Mouse (Mus musculus): Measurements from ENCODE around the gene Akap6. TPM values are rescaled to one million over a fixed set of nuclear protein-coding genes. Genes with fewer than 3 reads are reported as not detected.

Akap6 gene
- polyA plus RNA-seq, 1 experiment from 2014 or later: 10.8 TPM

DNA sequence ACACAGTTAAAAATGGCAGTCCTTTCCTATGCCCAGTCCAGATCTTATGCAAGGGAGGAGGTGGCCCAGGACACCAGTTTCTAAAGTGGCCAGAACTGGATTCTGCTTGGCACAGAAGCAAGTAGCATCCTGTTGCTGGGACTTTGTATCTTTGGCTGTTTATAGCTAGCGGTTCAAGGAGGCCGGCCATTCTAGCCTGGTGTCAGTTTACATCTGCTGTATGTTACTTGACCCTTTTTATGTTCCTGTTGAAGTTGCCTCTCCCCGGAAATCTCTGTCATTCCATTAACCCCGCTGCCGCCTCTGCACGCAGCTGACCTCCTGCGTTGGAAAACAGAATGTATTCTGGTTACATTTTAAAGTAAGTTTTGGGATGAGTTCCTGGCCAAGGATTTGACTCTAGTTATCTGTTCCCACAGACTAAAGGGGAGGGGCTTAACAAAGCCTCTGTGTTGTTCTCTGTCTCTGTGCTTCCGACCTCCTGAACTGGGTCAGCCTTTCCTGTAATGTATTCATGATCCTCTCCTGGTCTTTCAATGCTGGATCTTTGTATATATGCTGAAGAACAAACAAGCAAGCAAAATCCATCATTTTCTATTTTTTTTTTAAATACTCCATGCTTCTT lies 168.9 kb downstream of the Akap6 start:
- peak overlapping the region; percentile 4; the same call in 1 of the 2 replicates for H3K4me3 ChIP-seq (ENCODE audit: low read length)
- H3K36me3 ChIP-seq (ENCODE audit: control insufficient read depth, insufficient read depth): no peaks in the 10 kb centered on the region
- WGBS: 10% methylated on average over 8 of the region's 8 CpGs
- H3K27ac ChIP-seq (ENCODE audit: low read length): peak overlapping the region; percentile 88
- peak overlapping the region; percentile 34; the same call in 1 of the 2 replicates for H3K9ac ChIP-seq (ENCODE audit: low read length)
- ATAC-seq (replicated peaks; ENCODE audit: extremely low read depth, insufficient read depth, low FRiP score): peak; percentile 67
- H3K9me3 ChIP-seq (replicated peaks; ENCODE audit: control insufficient read depth, low read length): peaks cover 5% of the 10 kb centered on the region
- H3K4me1 ChIP-seq (ENCODE audit: control insufficient read depth, insufficient read depth, low read length): peaks cover 20% of the 10 kb centered on the region
- H3K4me2 ChIP-seq (ENCODE audit: low read depth, low read length): peak overlapping the region; percentile 54
- no peaks in the 10 kb centered on the region for H3K27me3 ChIP-seq (ENCODE audit: control insufficient read depth, insufficient read depth, low read length)

DNA sequence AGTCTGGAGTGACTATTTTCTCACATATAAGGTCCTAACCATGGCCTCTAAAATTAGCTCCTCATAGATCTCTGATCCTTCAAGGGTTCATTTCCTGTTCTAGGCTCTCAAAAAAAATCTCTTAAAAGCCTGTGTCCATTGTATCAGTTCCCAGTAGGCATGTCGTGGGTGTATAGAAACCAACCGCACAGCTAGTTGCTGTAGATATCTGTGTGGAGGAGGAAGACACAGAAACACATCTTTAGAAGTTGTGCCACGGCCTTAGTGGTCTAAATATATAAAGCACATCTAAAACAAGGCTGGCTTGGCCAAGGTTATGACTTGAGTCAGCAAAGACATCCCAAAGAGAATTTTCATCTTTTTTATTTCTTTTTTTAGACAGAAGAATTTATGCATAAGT lies 172.4 kb downstream of the Akap6 start:
- 46% methylated on average over 3 of the region's 3 CpGs for WGBS
- no peaks in the 10 kb centered on the region for H3K27me3 ChIP-seq (ENCODE audit: control insufficient read depth, insufficient read depth, low read length)
- H3K9me3 ChIP-seq (replicated peaks; ENCODE audit: control insufficient read depth, low read length): no peaks in the 10 kb centered on the region
- H3K9ac ChIP-seq (ENCODE audit: low read length): no peak overlapping the region
- no peak overlapping the region for H3K4me2 ChIP-seq (ENCODE audit: low read depth, low read length)
- ATAC-seq (replicated peaks; ENCODE audit: extremely low read depth, insufficient read depth, low FRiP score): no peak
- no peaks in the 10 kb centered on the region for H3K36me3 ChIP-seq (ENCODE audit: control insufficient read depth, insufficient read depth)
- no peak overlapping the region for H3K4me3 ChIP-seq (ENCODE audit: low read length)
- H3K4me1 ChIP-seq (ENCODE audit: control insufficient read depth, insufficient read depth, low read length): peaks cover 40% of the 10 kb centered on the region
- H3K27ac ChIP-seq (ENCODE audit: low read length): 0 out of 2 replicates have a peak overlapping the region, but pooled peaks have one; percentile 31

GRCm38 (mm10) chr12:52874332-52874923 lies 175.2 kb downstream of the Akap6 start:
- peak overlapping the region; percentile 42 for H3K4me2 ChIP-seq (ENCODE audit: low read depth, low read length)

GRCm38 (mm10) chr12:52876065-52876464 lies 176.9 kb downstream of the Akap6 start:
- peak overlapping the region; percentile 49; the same call in 1 of the 2 replicates for H3K9ac ChIP-seq (ENCODE audit: low read length)
- WGBS: 68% methylated on average over 4 of the region's 4 CpGs
- ATAC-seq (replicated peaks; ENCODE audit: extremely low read depth, insufficient read depth, low FRiP score): no peak
- no peaks in the 10 kb centered on the region for H3K27me3 ChIP-seq (ENCODE audit: control insufficient read depth, insufficient read depth, low read length)
- peak overlapping the region; percentile 90 for H3K27ac ChIP-seq (ENCODE audit: low read length)
- H3K9me3 ChIP-seq (replicated peaks; ENCODE audit: control insufficient read depth, low read length): no peaks in the 10 kb centered on the region
- H3K36me3 ChIP-seq (ENCODE audit: control insufficient read depth, insufficient read depth): peaks cover 5% of the 10 kb centered on the region
- H3K4me1 ChIP-seq (ENCODE audit: control insufficient read depth, insufficient read depth, low read length): peaks cover 54% of the 10 kb centered on the region
- H3K4me3 ChIP-seq (ENCODE audit: low read length): no peak overlapping the region
- H3K4me2 ChIP-seq (ENCODE audit: low read depth, low read length): no peak overlapping the region

More at GRCm38 (mm10) chr12:52874332-52874923, 175.2 kb downstream of the Akap6 start:
- H3K9me3 ChIP-seq (replicated peaks; ENCODE audit: control insufficient read depth, low read length): no peaks in the 10 kb centered on the region
- H3K36me3 ChIP-seq (ENCODE audit: control insufficient read depth, insufficient read depth): no peaks in the 10 kb centered on the region
- 0 out of 2 replicates have a peak overlapping the region, but pooled peaks have one; percentile 8 for H3K4me3 ChIP-seq (ENCODE audit: low read length)
- no peaks in the 10 kb centered on the region for H3K27me3 ChIP-seq (ENCODE audit: control insufficient read depth, insufficient read depth, low read length)
- H3K27ac ChIP-seq (ENCODE audit: low read length): peak overlapping the region; percentile 82
- no peak for ATAC-seq (replicated peaks; ENCODE audit: extremely low read depth, insufficient read depth, low FRiP score)
- peak overlapping the region; percentile 41; the same call in 1 of the 2 replicates for H3K9ac ChIP-seq (ENCODE audit: low read length)
- H3K4me1 ChIP-seq (ENCODE audit: control insufficient read depth, insufficient read depth, low read length): peaks cover 50% of the 10 kb centered on the region
- WGBS: 45% methylated on average over 9 of the region's 9 CpGs

DNA sequence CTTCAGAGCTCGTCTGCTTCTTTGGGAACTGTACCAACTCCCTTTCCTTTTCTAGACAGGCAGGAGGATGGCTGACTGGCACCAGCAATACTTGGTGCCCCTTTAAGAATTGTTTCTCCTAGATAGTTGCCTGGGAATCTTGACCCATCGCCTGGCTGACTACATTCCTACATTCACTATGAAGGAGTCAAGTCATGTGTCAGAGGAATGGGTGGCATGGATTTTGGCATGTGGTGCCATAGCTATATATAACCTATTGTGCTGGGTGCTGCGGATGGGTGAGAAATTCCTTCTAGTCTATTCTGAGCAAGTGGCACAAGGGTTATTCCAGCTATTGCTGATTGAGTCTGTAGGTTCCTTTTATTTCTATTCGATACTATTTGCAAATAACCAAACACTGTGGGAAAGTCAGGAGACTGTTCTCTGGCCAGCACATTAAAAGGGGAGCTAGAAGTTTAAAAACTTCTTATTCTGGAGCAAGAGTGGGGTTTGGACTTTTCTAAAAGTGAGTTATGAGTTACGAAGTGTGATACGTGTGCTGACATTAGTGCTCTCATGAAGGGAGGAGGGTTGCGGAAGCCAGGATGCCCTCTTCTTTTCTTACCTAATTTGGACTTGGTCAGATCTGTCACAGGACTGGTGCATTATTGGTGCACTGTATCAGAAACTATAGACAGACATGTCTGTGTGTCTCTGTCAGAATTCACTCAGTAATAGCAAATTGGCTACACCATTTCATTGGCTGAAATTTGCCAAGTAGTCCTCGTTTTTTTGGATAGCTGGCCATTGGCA lies 178.0 kb downstream of the Akap6 start:
- H3K27me3 ChIP-seq (ENCODE audit: control insufficient read depth, insufficient read depth, low read length): no peaks in the 10 kb centered on the region
- peaks cover 49% of the 10 kb centered on the region for H3K4me1 ChIP-seq (ENCODE audit: control insufficient read depth, insufficient read depth, low read length)
- peak overlapping the region; percentile 40; the same call in 1 of the 2 replicates for H3K9ac ChIP-seq (ENCODE audit: low read length)
- H3K4me3 ChIP-seq (ENCODE audit: low read length): peak overlapping the region; percentile 10; the same call in 1 of the 2 replicates
- WGBS: 55% methylated on average over 8 of the region's 8 CpGs
- H3K36me3 ChIP-seq (ENCODE audit: control insufficient read depth, insufficient read depth): peaks cover 7% of the 10 kb centered on the region
- peak overlapping the region; percentile 51 for H3K4me2 ChIP-seq (ENCODE audit: low read depth, low read length)
- H3K9me3 ChIP-seq (replicated peaks; ENCODE audit: control insufficient read depth, low read length): no peaks in the 10 kb centered on the region
- H3K27ac ChIP-seq (ENCODE audit: low read length): peak overlapping the region; percentile 90
- peak; percentile 88 for ATAC-seq (replicated peaks; ENCODE audit: extremely low read depth, insufficient read depth, low FRiP score)

GRCm38 (mm10) chr12:52879324-52879723 lies 180.1 kb downstream of the Akap6 start:
- peak overlapping the region; percentile 90 for H3K27ac ChIP-seq (ENCODE audit: low read length)
- peak overlapping the region; percentile 42 for H3K4me2 ChIP-seq (ENCODE audit: low read depth, low read length)
- peak; percentile 69 for ATAC-seq (replicated peaks; ENCODE audit: extremely low read depth, insufficient read depth, low FRiP score)
- H3K9me3 ChIP-seq (replicated peaks; ENCODE audit: control insufficient read depth, low read length): no peaks in the 10 kb centered on the region
- WGBS: 31% methylated on average over 8 of the region's 8 CpGs
- H3K27me3 ChIP-seq (ENCODE audit: control insufficient read depth, insufficient read depth, low read length): no peaks in the 10 kb centered on the region
- peaks cover 7% of the 10 kb centered on the region for H3K36me3 ChIP-seq (ENCODE audit: control insufficient read depth, insufficient read depth)
- H3K4me3 ChIP-seq (ENCODE audit: low read length): no peak overlapping the region
- H3K9ac ChIP-seq (ENCODE audit: low read length): peak overlapping the region; percentile 21
- H3K4me1 ChIP-seq (ENCODE audit: control insufficient read depth, insufficient read depth, low read length): peaks cover 42% of the 10 kb centered on the region

DNA sequence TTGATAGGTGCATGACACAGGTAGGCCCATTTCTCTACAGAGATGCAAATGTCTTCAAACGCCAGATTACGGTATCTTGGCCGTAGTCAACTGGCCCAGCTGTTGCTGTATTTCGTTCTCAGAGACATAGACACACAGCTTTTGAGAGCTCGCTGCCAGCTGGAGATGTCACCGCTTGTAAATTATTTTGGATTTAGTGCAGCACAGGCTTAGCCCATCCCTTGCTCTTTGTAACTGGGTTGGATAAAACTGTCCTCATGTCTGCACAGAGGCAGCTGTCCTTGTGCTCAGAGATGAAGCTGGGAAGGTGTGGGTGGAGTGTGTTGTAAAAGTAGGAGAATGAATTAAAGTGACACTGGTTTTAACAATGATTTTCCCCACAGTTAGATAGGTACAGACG lies 193.3 kb downstream of the Akap6 start:
- H3K27ac ChIP-seq (ENCODE audit: low read length): no peak overlapping the region
- no peak for ATAC-seq (replicated peaks; ENCODE audit: extremely low read depth, insufficient read depth, low FRiP score)
- H3K4me3 ChIP-seq (ENCODE audit: low read length): no peak overlapping the region
- peaks cover 17% of the 10 kb centered on the region for H3K4me1 ChIP-seq (ENCODE audit: control insufficient read depth, insufficient read depth, low read length)
- no peaks in the 10 kb centered on the region for H3K9me3 ChIP-seq (replicated peaks; ENCODE audit: control insufficient read depth, low read length)
- no peak overlapping the region for H3K4me2 ChIP-seq (ENCODE audit: low read depth, low read length)
- WGBS: 81% methylated on average over 7 of the region's 7 CpGs
- no peaks in the 10 kb centered on the region for H3K27me3 ChIP-seq (ENCODE audit: control insufficient read depth, insufficient read depth, low read length)
- no peak overlapping the region for H3K9ac ChIP-seq (ENCODE audit: low read length)
- peaks cover 6% of the 10 kb centered on the region; the same call in 1 of the 2 replicates for H3K36me3 ChIP-seq (ENCODE audit: control insufficient read depth, insufficient read depth)

DNA sequence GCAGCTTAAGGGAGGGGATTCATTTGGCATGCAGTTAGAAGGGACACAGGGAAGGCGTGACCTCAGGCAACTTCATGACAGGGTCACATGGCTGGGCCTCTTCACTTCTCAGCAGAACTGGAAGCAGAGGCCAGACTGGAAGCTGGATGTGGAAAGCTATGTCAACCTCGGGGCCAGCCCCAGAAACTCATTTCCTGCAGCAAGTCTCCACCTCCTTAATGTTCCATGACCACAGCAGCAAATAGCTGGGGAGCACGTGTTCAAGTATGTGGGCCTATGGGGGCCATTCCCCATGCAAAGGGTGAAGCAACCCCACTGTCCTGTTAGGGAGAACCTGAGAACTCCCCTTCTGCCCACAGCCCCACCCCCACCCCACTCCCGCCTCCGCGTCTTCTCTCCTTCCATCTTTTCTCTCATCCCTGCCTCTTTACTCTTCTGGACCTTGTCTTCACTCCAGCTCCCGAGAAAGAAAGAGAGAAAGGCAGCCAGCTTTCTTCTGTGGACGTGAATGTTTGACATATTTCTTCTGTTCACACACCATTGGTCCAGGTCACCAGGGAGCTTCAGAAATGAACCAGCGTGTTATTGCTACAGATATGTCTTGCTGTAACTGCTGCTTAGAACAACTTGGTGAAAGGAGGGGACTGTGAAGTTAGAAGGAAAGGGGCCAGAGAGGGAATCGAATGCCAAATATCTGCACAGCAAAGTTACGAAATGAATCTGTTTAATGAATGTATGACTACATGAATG lies 194.6 kb downstream of the Akap6 start:
- H3K4me2 ChIP-seq (ENCODE audit: low read depth, low read length): no peak overlapping the region
- WGBS: 50% methylated on average over 11 of the region's 11 CpGs
- H3K9me3 ChIP-seq (replicated peaks; ENCODE audit: control insufficient read depth, low read length): no peaks in the 10 kb centered on the region
- H3K4me1 ChIP-seq (ENCODE audit: control insufficient read depth, insufficient read depth, low read length): peaks cover 23% of the 10 kb centered on the region
- no peak overlapping the region for H3K4me3 ChIP-seq (ENCODE audit: low read length)
- H3K27me3 ChIP-seq (ENCODE audit: control insufficient read depth, insufficient read depth, low read length): no peaks in the 10 kb centered on the region
- H3K9ac ChIP-seq (ENCODE audit: low read length): no peak overlapping the region
- no peak for ATAC-seq (replicated peaks; ENCODE audit: extremely low read depth, insufficient read depth, low FRiP score)
- H3K36me3 ChIP-seq (ENCODE audit: control insufficient read depth, insufficient read depth): peaks cover 6% of the 10 kb centered on the region; the same call in 1 of the 2 replicates
- peak overlapping the region; percentile 71 for H3K27ac ChIP-seq (ENCODE audit: low read length)
